Mouse (Mus musculus): ENCODE measurements at regions not wholly inside any gene's neighbourhood (a gene's known extent, or its start where the extent isn't known, plus 50 kb on each side); places are given as distances from the start of the nearest gene placed in this dataset.

DNA sequence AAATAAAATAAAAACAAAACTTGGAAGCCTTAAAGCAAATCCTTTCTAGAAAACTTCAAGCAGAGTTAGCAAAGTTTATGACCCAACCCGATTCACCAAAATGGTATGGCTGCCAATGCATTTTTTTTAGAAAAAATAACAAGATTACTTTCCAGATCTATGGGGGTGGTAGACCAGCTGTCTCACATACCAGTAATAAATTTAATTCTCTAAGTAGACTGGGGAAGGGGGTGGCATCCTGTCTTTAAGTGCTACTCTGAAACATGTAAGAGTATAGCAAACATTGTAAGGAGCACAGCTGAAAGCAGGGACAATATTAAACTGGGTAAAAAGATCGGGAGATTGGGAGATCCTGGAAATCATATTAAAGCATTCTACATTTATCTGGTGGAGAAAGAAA lies 532.2 kb upstream of the Apob start:
- DNase-seq (ENCODE audit: low spot score), result no peak
- WGBS, result 70% methylated on average over 2 of the region's 2 CpGs

DNA sequence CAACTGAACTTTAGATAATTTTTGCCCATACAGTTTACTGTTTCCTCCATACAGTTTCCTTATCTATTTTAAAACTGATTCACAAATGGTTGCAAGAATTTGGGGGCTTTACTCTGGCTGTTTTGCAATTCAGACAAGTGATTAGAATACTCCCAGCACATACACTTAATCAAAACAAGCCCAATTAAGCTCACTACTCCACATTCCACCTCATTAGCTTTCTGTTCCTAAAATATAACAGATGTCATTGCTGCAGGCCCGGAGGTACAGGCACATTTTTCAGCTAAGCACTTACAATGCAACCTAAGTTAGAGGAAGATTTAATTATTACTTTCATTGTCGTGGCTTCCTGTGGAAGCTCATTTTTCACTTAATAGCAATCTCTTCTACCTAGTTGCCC lies 526.9 kb upstream of the Apob start:
- H3K4me1 ChIP-seq (ENCODE audit: control insufficient read depth, insufficient read depth), result no peaks in the 10 kb centered on the region
- no peak overlapping the region for H3K4me2 ChIP-seq (ENCODE audit: low read depth, low read length)
- ATAC-seq (ENCODE audit: insufficient read depth, low read depth), result no peak

More for the DNA sequence above, 532.2 kb upstream of the Apob start:
- H3K9ac ChIP-seq (replicated peaks; ENCODE audit: low read depth, low read length), result no peak overlapping the region
- H3K27ac ChIP-seq (ENCODE audit: low read depth), result no peak overlapping the region
- H3K4me1 ChIP-seq (ENCODE audit: control insufficient read depth, insufficient read depth), result no peaks in the 10 kb centered on the region
- H3K4me3 ChIP-seq (ENCODE audit: low read depth, low read length), result no peak overlapping the region
- no peaks in the 10 kb centered on the region for H3K36me3 ChIP-seq (replicated peaks; ENCODE audit: control insufficient read depth, insufficient read depth, low read length)
- H3K27me3 ChIP-seq (ENCODE audit: control insufficient read depth, insufficient read depth, low read length), result no peaks in the 10 kb centered on the region
- no peaks in the 10 kb centered on the region for H3K9me3 ChIP-seq (replicated peaks; ENCODE audit: control insufficient read depth, low read length)
- ATAC-seq (ENCODE audit: insufficient read depth, low read depth), result no peak
- TF ChIP-seq CTCF (IDR thresholded peaks at IDR 0.05; ENCODE audit: low read depth), result no peak
- TF ChIP-seq EP300 (IDR thresholded peaks at IDR 0.05; ENCODE audit: low read depth), result no peak
- no peak overlapping the region for H3K4me2 ChIP-seq (ENCODE audit: low read depth, low read length)

DNA sequence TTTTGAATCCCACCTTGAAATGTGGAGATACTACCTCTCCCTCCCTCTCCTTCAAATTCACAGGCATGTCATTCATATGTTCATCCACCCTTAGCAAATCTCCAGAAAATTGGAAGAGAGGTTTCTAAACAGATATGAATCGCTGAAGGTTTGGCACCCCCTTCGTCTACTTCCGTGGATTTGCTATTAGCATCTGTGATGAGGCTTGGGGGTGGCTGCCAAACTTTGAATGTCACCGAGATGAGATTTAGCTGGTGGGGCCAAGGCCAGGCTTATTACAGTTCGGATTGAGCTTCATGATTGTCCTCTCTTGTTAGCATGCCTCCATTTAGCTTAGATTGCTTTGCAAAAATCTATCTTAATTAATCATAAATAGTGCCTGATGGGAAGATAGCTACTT lies 520.4 kb upstream of the Apob start:
- TF ChIP-seq EP300 (IDR thresholded peaks at IDR 0.05; ENCODE audit: low read depth) (no peak), CTCF (IDR thresholded peaks at IDR 0.05; ENCODE audit: low read depth) (no peak)
- H3K27ac ChIP-seq (ENCODE audit: low read depth), result no peak overlapping the region

More for the DNA sequence above, 526.9 kb upstream of the Apob start:
- Histone ChIP-seq H3K27ac (ENCODE audit: low read depth) (no peak overlapping the region), H3K27me3 (ENCODE audit: control insufficient read depth, insufficient read depth, low read length) (no peaks in the 10 kb centered on the region), H3K36me3 (replicated peaks; ENCODE audit: control insufficient read depth, insufficient read depth, low read length) (no peaks in the 10 kb centered on the region), H3K4me3 (ENCODE audit: low read depth, low read length) (no peak overlapping the region), H3K9ac (replicated peaks; ENCODE audit: low read depth, low read length) (no peak overlapping the region), H3K9me3 (replicated peaks; ENCODE audit: control insufficient read depth, low read length) (no peaks in the 10 kb centered on the region)
- no peak for DNase-seq (ENCODE audit: low spot score)
- WGBS, result 32% methylated on average over 2 of the region's 2 CpGs
- TF ChIP-seq CTCF (IDR thresholded peaks at IDR 0.05; ENCODE audit: low read depth) (no peak), EP300 (IDR thresholded peaks at IDR 0.05; ENCODE audit: low read depth) (no peak)

DNA sequence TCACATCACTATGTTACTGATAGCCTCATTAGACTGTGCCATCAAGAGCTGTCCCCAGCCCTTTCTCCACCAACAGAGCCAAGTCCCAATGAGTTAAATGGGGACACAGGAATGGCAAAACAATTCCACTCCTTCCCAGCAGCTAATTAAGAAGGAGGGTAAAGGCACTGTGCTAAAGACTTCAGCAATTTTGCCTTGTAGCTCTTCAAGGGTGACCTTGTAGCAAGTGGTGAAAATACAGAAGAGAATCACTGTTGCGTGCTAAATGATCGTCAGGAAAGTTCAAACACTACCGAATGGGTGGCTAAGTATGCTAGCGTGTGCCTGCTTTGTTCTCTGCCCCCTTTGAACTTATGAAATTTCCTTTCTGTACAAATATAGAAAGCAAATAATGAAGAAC lies 519.9 kb upstream of the Apob start:
- no peak for ATAC-seq (ENCODE audit: insufficient read depth, low read depth)
- no peak for TF ChIP-seq CTCF (IDR thresholded peaks at IDR 0.05; ENCODE audit: low read depth)
- no peaks in the 10 kb centered on the region for H3K4me1 ChIP-seq (ENCODE audit: control insufficient read depth, insufficient read depth)
- no peaks in the 10 kb centered on the region for H3K36me3 ChIP-seq (replicated peaks; ENCODE audit: control insufficient read depth, insufficient read depth, low read length)
- H3K4me2 ChIP-seq (ENCODE audit: low read depth, low read length), result no peak overlapping the region
- no peaks in the 10 kb centered on the region for H3K27me3 ChIP-seq (ENCODE audit: control insufficient read depth, insufficient read depth, low read length)
- no peak overlapping the region for H3K9ac ChIP-seq (replicated peaks; ENCODE audit: low read depth, low read length)
- WGBS, result 83% methylated on average over 4 of the region's 4 CpGs
- DNase-seq (ENCODE audit: low spot score), result no peak
- no peak overlapping the region for H3K27ac ChIP-seq (ENCODE audit: low read depth)
- H3K4me3 ChIP-seq (ENCODE audit: low read depth, low read length), result no peak overlapping the region
- no peaks in the 10 kb centered on the region for H3K9me3 ChIP-seq (replicated peaks; ENCODE audit: control insufficient read depth, low read length)

More for the DNA sequence above, 520.4 kb upstream of the Apob start:
- H3K9me3 ChIP-seq (replicated peaks; ENCODE audit: control insufficient read depth, low read length), result no peaks in the 10 kb centered on the region
- H3K4me3 ChIP-seq (ENCODE audit: low read depth, low read length), result no peak overlapping the region
- H3K36me3 ChIP-seq (replicated peaks; ENCODE audit: control insufficient read depth, insufficient read depth, low read length), result no peaks in the 10 kb centered on the region
- ATAC-seq (ENCODE audit: insufficient read depth, low read depth) (no peak), DNase-seq (ENCODE audit: low spot score) (no peak)
- H3K4me1 ChIP-seq (ENCODE audit: control insufficient read depth, insufficient read depth), result no peaks in the 10 kb centered on the region
- WGBS, result 78% methylated on average over 5 of the region's 5 CpGs
- H3K4me2 ChIP-seq (ENCODE audit: low read depth, low read length), result no peak overlapping the region
- no peaks in the 10 kb centered on the region for H3K27me3 ChIP-seq (ENCODE audit: control insufficient read depth, insufficient read depth, low read length)
- no peak overlapping the region for H3K9ac ChIP-seq (replicated peaks; ENCODE audit: low read depth, low read length)

DNA sequence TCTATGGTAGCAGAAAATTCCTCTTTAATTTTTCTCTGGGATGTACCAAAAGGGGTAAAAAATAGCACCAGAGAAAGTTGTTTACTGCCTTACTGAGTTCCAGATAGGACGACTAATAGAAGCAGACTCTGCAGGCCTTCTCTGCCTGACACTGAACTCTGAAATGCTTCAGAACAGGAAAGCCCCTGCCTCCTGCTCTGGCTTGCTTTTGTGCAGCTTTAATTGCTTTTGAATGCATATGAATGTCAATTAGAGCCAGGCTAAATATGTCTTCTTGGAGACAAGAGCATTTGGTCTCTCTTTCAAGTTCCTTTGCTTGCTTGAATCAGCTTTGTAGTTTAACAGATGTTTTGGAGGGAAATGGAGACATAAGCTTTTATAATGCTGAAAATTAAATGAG lies 512.5 kb upstream of the Apob start:
- H3K27me3 ChIP-seq (ENCODE audit: control insufficient read depth, insufficient read depth, low read length), result no peaks in the 10 kb centered on the region
- no peak for TF ChIP-seq CTCF (IDR thresholded peaks at IDR 0.05; ENCODE audit: low read depth)
- DNase-seq (ENCODE audit: low spot score), result no peak
- 28% methylated on average over 1 of the region's 1 CpGs for WGBS
- H3K27ac ChIP-seq (ENCODE audit: low read depth), result no peak overlapping the region
- H3K4me3 ChIP-seq (ENCODE audit: low read depth, low read length), result no peak overlapping the region
- H3K36me3 ChIP-seq (replicated peaks; ENCODE audit: control insufficient read depth, insufficient read depth, low read length), result no peaks in the 10 kb centered on the region
- no peak for ATAC-seq (ENCODE audit: insufficient read depth, low read depth)
- no peak overlapping the region for H3K9ac ChIP-seq (replicated peaks; ENCODE audit: low read depth, low read length)
- no peak overlapping the region for H3K4me2 ChIP-seq (ENCODE audit: low read depth, low read length)
- no peaks in the 10 kb centered on the region for H3K4me1 ChIP-seq (ENCODE audit: control insufficient read depth, insufficient read depth)
- H3K9me3 ChIP-seq (replicated peaks; ENCODE audit: control insufficient read depth, low read length), result no peaks in the 10 kb centered on the region

DNA sequence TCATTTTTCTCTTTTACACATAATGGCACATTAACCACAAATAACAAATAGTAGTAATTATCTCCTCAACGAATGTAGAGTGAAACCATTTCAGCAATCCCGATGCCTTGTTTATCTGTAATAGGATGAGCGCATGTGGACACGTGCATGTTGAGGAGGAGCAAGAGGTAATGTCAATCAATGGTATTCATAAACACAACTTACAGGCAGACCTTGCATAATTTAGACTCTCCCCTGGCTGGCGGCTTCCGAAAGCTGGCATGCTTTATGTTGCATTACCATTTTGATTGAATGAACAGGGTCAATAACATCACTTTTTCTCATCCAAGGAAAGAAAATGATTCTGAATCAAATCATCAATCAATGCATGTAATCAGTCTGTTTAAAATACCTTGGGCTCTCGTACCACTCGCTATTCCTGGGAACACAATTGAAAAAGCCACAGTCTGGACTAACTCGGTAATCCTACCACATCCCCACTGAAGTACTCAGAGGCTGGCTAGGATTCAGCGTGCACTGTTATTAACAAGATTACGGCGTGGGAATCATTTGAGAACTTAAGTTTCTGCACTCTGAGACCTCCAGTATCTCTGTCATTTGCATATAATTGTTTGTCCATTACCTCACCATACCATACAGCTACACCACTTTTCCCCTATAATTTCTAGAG lies 464.7 kb upstream of the Apob start:
- H3K4me1 ChIP-seq (ENCODE audit: control insufficient read depth, insufficient read depth), result no peaks in the 10 kb centered on the region
- no peak overlapping the region for H3K4me2 ChIP-seq (ENCODE audit: low read depth, low read length)
- no peak for ATAC-seq (ENCODE audit: insufficient read depth, low read depth)
- H3K4me3 ChIP-seq (ENCODE audit: low read depth, low read length), result no peak overlapping the region
- no peaks in the 10 kb centered on the region for H3K27me3 ChIP-seq (ENCODE audit: control insufficient read depth, insufficient read depth, low read length)
- no peaks in the 10 kb centered on the region for H3K9me3 ChIP-seq (replicated peaks; ENCODE audit: control insufficient read depth, low read length)
- no peak overlapping the region for H3K9ac ChIP-seq (replicated peaks; ENCODE audit: low read depth, low read length)
- no peak for DNase-seq (ENCODE audit: low spot score)
- no peaks in the 10 kb centered on the region for H3K36me3 ChIP-seq (replicated peaks; ENCODE audit: control insufficient read depth, insufficient read depth, low read length)
- 87% methylated on average over 12 of the region's 12 CpGs for WGBS
- no peak for TF ChIP-seq EP300 (IDR thresholded peaks at IDR 0.05; ENCODE audit: low read depth)
- no peak for TF ChIP-seq CTCF (IDR thresholded peaks at IDR 0.05; ENCODE audit: low read depth)
- H3K27ac ChIP-seq (ENCODE audit: low read depth), result no peak overlapping the region
